Mouse (Mus musculus) adrenal gland, postnatal 4 days (tissue): ENCODE data around the gene Lyz1. TPM values are rescaled to one million over a fixed set of nuclear protein-coding genes. Genes with fewer than 3 reads are reported as not detected.

Experiments
- total RNA-seq, 2 experiments: library from RNA; stranded (reverse); gene quantifications; 2 replicates each; pipeline ENCODE4 v1.2.3; 2021

Lyz1 gene
- total RNA-seq, 2 experiments from 2014 or later: 6.8 to 8.3 TPM

Other genes starting within 250 kb of the Lyz1 start
- gene Lrrc10, start 247.5 kb downstream of the Lyz1 start, total RNA-seq: not detected
- gene Cct2, start 229.1 kb downstream of the Lyz1 start, total RNA-seq: 100 to 1,000 TPM; 264 to 274 TPM
- 10 to 100 TPM; 37.5 to 39.2 TPM for gene Frs2, start 144.3 kb downstream of the Lyz1 start, total RNA-seq
- gene Yeats4, start 68.4 kb downstream of the Lyz1 start, total RNA-seq: 10 to 100 TPM; 53.2 to 57.6 TPM
- gene 9530003J23Rik, start 54.2 kb downstream of the Lyz1 start, total RNA-seq: not detected
- 10 to 100 TPM; 59.8 to 74.8 TPM for gene Lyz2, start 10.5 kb downstream of the Lyz1 start, total RNA-seq
- gene Cpsf6, start 87.1 kb upstream of the Lyz1 start, total RNA-seq: 100 to 1,000 TPM; 103 to 113 TPM